Mouse (Mus musculus) erythroblast, embryonic 14.5 days (primary cell): Measurements from ENCODE around the gene Rpgrip1.
"Not testable (repeated sequence)": the region's sequence is repeated elsewhere in the genome, so short reads cannot be mapped to it uniquely, and the experiment has no call there.

ENCODE experiments used
- GATA1 ChIP-seq: IDR thresholded peaks from 2 replicates; pipeline ENCODE4 v1.6.1; 2012; ENCODE audit warnings: low read length, inconsistent platforms, mixed read lengths
- TAL1 ChIP-seq: IDR thresholded peaks from 3 replicates; pipeline ENCODE4 v1.6.1; 2012; ENCODE audit warnings: low read length, inconsistent platforms, mixed read lengths

DNA sequence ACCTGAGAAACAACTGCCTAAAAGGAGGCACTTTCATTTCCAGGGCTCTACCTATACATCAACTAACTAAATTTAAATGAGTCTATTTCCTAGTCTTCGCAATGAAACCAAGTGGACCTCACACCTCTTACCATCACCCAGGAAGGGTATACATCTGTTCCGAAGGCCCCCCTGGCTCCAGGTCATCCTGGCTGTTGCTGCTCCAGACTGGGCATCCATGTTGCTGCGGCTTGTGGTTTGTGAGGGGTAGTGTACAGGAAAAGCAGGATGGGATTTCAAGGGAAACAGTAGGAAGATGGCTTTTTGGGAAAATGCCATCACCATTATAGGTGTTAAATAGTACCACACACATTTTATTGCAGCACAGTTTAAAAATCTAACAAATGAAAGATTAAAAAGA lies 13.3 kb upstream of the Rpgrip1 start:
- TF ChIP-seq GATA1, TAL1: not testable (repeated sequence)
